Mouse (Mus musculus): ENCODE data around the gene Lrrc51. TPM values are rescaled to one million over a fixed set of nuclear protein-coding genes. Genes with fewer than 3 reads are reported as not detected.
A peak's percentile ranks its signal among the peaks of the same experiment; 100 is the strongest.
"Not testable (repeated sequence)": the region's sequence is repeated elsewhere in the genome, so short reads cannot be mapped to it uniquely, and the experiment has no call there.

Gene Lrrc51
- total RNA-seq, 2 experiments from 2014 or later, result 4.0 to 4.8 TPM

DNA sequence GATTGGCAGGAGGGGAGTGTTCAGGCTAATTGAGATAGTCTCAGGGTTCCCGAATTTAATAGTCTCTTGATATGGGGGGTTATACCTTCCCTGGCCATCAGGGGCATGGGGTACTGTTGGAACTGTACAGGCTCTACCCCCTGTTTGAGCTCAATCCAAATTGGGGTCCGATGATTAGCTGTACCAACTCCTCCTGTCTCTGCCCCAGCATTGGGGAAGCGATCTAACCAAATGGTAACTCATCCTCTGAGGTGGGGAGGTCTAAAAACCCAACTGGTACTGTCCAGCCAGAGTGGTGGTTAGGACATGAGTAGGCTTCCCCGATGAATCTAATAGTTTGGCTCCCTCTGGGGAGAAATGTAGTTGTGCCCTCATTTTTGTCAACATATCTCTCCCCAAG lies 3.3 kb upstream of the Lrrc51 start:
- TF ChIP-seq CTCF (IDR thresholded peaks at IDR 0.05), result no peak; the same call in 1 of the 2 replicates
- intact Hi-C loops (cut with DNase I), result no loop called here
- DNase-seq (ENCODE audit: extremely low spot score in 1 of 2, low spot score in 2 of 2), result no peak
- H3K4me3 ChIP-seq, result no peak overlapping the region
- H3K27ac ChIP-seq, result no peak overlapping the region

DNA sequence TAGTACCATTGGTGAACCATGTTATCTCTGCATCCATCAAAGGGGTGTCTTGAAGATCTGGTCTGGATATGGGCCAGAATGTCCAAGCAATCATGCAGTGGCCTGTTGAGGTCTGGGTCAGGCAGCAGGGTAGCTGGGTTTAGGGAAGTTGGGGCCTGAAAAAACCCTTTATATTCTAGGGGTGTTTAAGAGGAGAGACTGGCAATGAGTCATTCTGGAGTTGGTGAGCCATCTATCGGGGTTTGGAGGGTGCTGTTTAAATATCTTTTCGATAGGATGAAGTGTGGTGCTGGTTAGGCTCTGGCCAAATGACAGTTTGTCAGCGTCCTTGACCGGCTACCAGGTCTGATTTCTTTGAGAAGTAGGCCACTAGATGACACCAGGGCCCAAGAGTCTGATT lies 2.3 kb upstream of the Lrrc51 start:
- DNase-seq (ENCODE audit: extremely low spot score in 1 of 2, low spot score in 2 of 2), result no peak
- H3K27ac ChIP-seq, result no peak overlapping the region
- no peak overlapping the region for H3K4me3 ChIP-seq
- intact Hi-C loops (cut with DNase I), result loop anchor here (2.0 kb wide), 1 partner anchor 35 kb away; no protein-coding TSS in a partner anchor
- TF ChIP-seq CTCF (IDR thresholded peaks at IDR 0.05), result no peak

DNA sequence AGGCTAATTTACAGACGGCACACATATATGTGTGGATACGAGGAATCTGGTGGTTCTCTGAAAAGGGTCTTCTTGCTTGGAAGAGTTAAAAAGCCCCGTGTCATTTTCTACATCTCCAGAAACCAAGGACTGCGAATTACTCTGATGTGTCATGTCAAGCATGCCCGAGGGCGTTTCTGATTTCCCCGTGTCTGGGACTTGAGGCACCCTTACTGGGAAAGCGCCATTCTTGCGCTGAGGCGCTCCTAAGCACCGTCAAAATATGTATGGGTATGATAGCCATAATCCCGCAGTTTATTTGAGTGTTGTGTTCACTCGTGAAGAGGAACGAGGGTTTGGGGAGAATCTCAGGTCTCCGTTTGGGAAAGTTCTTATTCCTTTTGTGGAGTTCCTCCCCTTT lies 395 bp downstream of the Lrrc51 start:
- DNase-seq (ENCODE audit: extremely low spot score in 1 of 2, low spot score in 2 of 2), result peak in 1 of 2 experiments; percentile 17
- Histone ChIP-seq H3K4me3 (peak overlapping the region; percentile 60), H3K27ac (peak overlapping the region; percentile 33; the same call in 1 of the 2 replicates)
- intact Hi-C loops (cut with DNase I), result loop anchor here (1.0 to 2.0 kb wide), 3 partner anchors 26 to 132 kb away; partner anchors contain the start of genes Rnf121, Tomt, Xndc1 and Xntrpc
- no peak for TF ChIP-seq CTCF (IDR thresholded peaks at IDR 0.05)

DNA sequence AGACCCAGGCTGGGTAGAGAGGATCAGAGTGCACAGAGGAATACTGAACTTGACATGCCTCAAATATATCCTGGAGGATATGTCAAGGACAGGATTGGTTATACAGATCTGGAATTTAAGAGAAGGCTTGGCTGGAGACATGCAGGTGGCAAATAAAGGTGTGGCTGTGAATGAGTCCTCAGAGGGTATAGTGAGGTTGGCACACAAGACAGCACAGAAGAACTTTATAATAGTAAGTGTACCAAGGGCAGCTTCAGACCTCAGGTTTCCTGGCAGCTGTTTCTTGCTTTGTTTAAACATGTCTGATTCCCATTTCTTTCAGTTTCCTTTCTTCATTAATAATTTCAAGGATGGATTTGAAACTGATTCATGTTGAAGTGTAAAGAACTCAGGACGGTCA lies 1.1 kb downstream of the Lrrc51 start:
- H3K27ac ChIP-seq, result no peak overlapping the region
- no peak overlapping the region for H3K4me3 ChIP-seq
- no peak for DNase-seq (ENCODE audit: extremely low spot score in 1 of 2, low spot score in 2 of 2)
- intact Hi-C loops (cut with DNase I), result loop anchor here (2.0 kb wide), 2 partner anchors 26 to 36 kb away; partner anchors contain the start of gene Tomt
- no peak for TF ChIP-seq CTCF (IDR thresholded peaks at IDR 0.05)

DNA sequence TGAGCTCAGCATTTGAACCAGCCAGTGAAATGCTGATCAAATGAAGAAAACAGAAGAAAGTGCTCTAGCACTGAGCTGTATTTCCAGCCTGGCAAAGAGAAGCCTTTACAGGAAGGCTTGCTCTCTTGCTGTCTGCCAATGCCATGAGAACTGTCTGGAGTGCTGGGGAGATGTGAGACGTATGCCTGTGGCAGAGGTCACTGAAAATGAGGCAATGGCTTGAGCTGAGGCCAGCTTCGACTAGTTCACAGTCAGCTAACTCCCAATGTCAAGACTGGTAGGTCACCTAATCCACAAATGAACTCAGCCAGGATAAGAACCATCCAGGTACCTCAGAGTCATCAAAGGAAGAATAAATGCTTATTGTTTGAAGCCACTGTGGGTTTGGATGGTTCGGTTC lies 5.6 kb downstream of the Lrrc51 start:
- intact Hi-C loops (cut with DNase I), result no loop called here
- no peak overlapping the region for H3K27ac ChIP-seq
- TF ChIP-seq CTCF (IDR thresholded peaks at IDR 0.05), result no peak
- DNase-seq (ENCODE audit: extremely low spot score in 1 of 2, low spot score in 2 of 2), result no peak
- H3K4me3 ChIP-seq, result no peak overlapping the region

DNA sequence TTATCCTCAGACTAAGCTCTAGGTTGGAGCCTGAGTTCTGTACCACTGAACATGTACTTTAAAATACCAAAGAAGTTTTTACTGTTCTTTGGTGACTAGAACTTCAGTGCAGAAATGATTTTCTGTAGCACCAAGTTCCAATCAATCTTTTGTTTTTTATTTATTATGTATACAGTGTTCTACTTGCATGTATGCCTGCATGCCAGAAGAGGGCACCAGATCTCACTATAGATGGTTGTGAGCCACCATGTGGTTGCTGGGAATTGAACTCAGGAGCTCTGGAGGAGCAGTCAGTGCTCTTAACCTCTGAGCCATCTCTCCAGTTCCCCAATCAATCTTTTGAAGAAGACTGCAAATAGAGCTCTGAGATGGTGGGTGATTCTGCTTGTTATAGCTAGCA lies 7.8 kb downstream of the Lrrc51 start:
- TF ChIP-seq CTCF (IDR thresholded peaks at IDR 0.05), result peak; percentile 33
- H3K27ac ChIP-seq; intact Hi-C loops (cut with DNase I); H3K4me3 ChIP-seq; DNase-seq (ENCODE audit: extremely low spot score in 1 of 2, low spot score in 2 of 2): not testable (repeated sequence)

DNA sequence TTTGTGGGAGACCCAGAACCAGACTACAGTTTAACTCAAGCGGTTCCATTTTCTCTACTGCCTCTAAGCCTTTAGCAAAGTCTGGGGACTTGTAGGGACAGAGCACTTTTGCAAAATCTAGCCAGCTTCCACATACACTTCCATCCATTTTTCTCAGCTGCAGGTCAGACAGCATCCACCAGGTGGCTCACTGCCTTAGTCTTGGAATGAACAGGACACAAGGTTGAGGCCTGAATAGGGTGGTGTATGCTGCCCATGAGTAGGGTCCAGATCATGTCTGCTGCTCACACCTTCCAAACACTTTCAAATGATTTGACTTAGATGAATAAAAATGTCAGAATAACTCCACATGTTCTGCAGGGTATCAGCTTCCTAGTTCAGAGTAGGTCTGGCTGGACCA lies 15.6 kb downstream of the Lrrc51 start:
- peak; percentile 87 for TF ChIP-seq CTCF (IDR thresholded peaks at IDR 0.05)
- DNase-seq (ENCODE audit: extremely low spot score in 1 of 2, low spot score in 2 of 2), result peak in 1 of 2 experiments; percentile 64
- Histone ChIP-seq H3K4me3 (no peak overlapping the region), H3K27ac (no peak overlapping the region)
- intact Hi-C loops (cut with DNase I), result loop anchor here (2.0 to 5.0 kb wide), 2 partner anchors 54 to 161 kb away; no protein-coding TSS in a partner anchor

DNA sequence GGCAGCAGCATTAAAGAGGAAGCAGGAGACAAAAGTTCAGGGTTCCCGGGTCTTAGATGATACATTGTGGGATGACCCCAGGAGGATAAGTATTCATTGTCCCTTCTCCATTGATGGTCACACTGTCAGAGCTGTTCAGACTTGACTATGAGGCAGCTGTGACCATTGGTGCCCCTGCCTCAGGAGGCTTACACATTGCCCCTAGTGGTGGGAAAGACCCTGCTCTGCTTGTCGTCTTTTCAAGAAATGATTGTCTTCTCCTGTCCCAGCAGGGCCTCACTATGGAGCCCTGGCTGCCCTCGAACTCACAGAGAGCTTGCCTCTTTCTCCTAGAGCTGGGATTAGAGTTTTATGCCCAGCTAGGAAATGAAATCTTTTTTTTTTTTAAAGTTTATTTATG lies 21.7 kb downstream of the Lrrc51 start:
- no peak overlapping the region for H3K27ac ChIP-seq
- intact Hi-C loops (cut with DNase I), result no loop called here
- H3K4me3 ChIP-seq, result no peak overlapping the region
- DNase-seq (ENCODE audit: extremely low spot score in 1 of 2, low spot score in 2 of 2), result no peak
- TF ChIP-seq CTCF (IDR thresholded peaks at IDR 0.05), result peak; percentile 15; the same call in 1 of the 2 replicates

DNA sequence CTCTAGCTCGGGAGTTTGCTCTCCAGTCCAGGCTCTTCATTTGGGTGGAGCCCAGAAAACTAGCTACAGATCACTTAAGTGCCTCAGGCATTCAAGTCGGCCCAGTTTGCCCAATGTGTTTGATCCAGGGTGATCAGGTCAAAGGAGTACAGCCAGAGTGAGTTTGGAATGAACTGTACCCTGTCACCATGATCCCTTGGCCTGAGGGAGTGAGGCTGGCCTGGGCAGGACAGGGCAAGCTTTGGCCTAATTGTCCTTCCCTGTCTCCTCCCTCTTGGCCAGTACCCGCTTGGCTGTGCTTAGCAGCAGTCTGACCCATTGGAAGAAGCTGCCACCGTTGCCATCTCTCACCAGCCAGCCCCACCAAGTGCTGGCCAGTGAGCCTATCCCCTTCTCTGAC lies 23.6 kb downstream of the Lrrc51 start:
- DNase-seq (ENCODE audit: extremely low spot score in 1 of 2, low spot score in 2 of 2), result no peak
- no peak for TF ChIP-seq CTCF (IDR thresholded peaks at IDR 0.05)
- Histone ChIP-seq H3K27ac (no peak overlapping the region), H3K4me3 (no peak overlapping the region)
- intact Hi-C loops (cut with DNase I), result no loop called here

DNA sequence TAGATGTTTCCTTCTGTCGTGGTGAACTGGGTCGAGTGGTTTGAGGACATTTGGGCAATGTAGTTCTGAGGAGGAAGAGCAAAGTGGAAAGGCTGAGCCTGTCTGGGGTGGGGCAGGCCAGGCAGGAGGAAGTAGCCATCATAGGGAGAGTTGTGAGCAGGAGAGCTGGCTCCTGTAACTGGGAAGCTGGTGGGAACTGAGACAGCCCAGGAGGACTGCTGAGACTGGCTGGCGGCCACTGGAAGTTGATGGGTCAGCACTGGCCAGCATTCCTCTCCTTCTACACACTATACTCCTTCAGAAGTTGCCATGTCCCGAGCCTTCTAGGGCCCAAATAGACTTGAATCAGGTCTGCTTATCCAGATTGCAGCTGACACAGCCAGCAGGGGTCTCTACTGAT lies 25.3 kb downstream of the Lrrc51 start:
- no peak for TF ChIP-seq CTCF (IDR thresholded peaks at IDR 0.05)
- no peak for DNase-seq (ENCODE audit: extremely low spot score in 1 of 2, low spot score in 2 of 2)
- Histone ChIP-seq H3K4me3 (no peak overlapping the region), H3K27ac (peak overlapping the region; percentile 40; the same call in 1 of the 2 replicates)
- intact Hi-C loops (cut with DNase I), result loop anchor here (5.0 kb wide), 1 partner anchor 246 kb away; the partner anchor contains the start of gene Clpb

DNA sequence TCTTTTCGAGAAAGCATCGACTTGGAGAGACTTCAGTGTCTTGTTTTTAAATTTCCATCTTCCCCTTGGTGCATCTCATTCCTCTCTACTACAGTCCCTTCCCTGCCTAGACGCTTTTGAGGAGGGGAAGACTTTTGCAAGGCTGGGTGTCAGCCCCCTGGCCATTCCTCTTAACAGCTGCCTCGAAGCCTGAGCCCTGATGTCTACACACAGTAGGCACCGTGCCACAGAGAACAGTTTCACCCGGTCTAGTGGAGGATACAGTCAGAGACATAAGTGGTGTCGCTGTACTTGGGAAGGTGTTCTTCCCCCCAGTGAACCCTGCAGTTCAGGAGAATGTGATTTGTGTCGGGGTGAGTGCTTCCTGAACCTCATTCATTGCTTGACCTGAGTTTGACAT lies 27.0 kb downstream of the Lrrc51 start:
- H3K4me3 ChIP-seq, result peak overlapping the region; percentile 91
- DNase-seq (ENCODE audit: extremely low spot score in 1 of 2, low spot score in 2 of 2), result no peak
- no peak for TF ChIP-seq CTCF (IDR thresholded peaks at IDR 0.05)
- peak overlapping the region; percentile 13; the same call in 1 of the 2 replicates for H3K27ac ChIP-seq
- intact Hi-C loops (cut with DNase I), result loop anchor here (2.0 to 5.0 kb wide), 2 partner anchors 26 to 244 kb away; partner anchors contain the start of genes Clpb and Lrrc51

DNA sequence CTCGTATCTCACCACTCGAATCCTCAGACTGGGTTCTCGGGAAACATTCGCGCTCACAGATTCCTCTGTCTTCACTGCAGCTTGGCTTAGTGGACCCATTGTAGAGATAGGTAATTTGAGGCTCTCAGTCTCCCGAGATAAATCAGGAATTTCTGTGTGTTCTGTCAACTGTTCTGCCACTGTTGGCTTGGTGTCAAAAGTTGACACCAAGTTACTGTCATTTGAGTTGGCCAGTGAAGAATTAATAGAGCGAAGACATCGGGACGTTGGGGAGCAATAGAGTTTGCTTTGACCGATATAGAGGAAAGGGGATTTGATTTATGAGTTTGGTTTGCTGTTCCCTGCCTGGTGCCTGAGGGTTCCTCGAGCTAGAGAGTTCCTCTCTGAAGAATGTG lies 27.4 kb downstream of the Lrrc51 start, which contains the start of gene Tomt:
Tomt (minus strand) TSS at position 73 of the 395 bp plus-strand sequence.
- peak within 1 kb of the TSS; percentile 91 for H3K4me3 ChIP-seq
- peak within 1 kb of the TSS; percentile 99 for H3K27ac ChIP-seq
- no peak for TF ChIP-seq CTCF (IDR thresholded peaks at IDR 0.05)
- DNase-seq (ENCODE audit: extremely low spot score in 1 of 2, low spot score in 2 of 2), result no peak
- intact Hi-C loops (cut with DNase I), result loop anchor here (2.0 to 5.0 kb wide), 2 partner anchors 27 to 244 kb away; partner anchors contain the start of genes Clpb and Lrrc51

Data from left cerebral cortex, adult 2 months (tissue).